Mouse (Mus musculus): ENCODE data around the gene Gja1.

GRCm38 (mm10) chr10:56427382-56427781 lies 50.3 kb downstream of the Gja1 start:
- no peak for TF ChIP-seq CTCF (IDR thresholded peaks at IDR 0.05; ENCODE audit: extremely low read depth, insufficient read depth, low read length)
- TF ChIP-seq POLR2A (IDR thresholded peaks at IDR 0.05; ENCODE audit: extremely low read depth, insufficient read depth, low read length) = no peak
